In genomic region chr4:82957827-82958538, GRCm38 (mm10) we compare ENCODE assay signal across 12 mouse cellular contexts.
A peak's percentile ranks its signal among the peaks of the same experiment; 100 is the strongest.
DNase-seq lines count a peak whose midpoint lies in the region; ATAC-seq lines count a peak whose summit lies in the region.
"Had no signal": no experiment of that assay in that cellular context is flagged by ENCODE, and none has a peak within 500 bp of the region (broad histone marks: within the 10 kb centered on the region; RNA-seq: fewer than 3 reads in every experiment).

No protein-coding gene starts in this region.

- peak; percentile 48 for DNase-seq in heart, adult 11 months
- DNase-seq in brain, adult 2 months (ENCODE audit: low read depth, low spot score): peak; percentile 62
- DNase-seq in lung, postnatal 36 days: peak; percentile 29
- no peak for DNase-seq in heart, postnatal 36 days
- DNase-seq in heart, adult 8-10 months (ENCODE audit: low spot score): no peak
- no peak for DNase-seq in c-Kit-positive CD71-positive TER-119-positive erythroid progenitor cells, embryonic 14.5 days (ENCODE audit: low spot score)
- DNase-seq: gastrocnemius, postnatal 36 days; kidney, adult 18-20 months; kidney, postnatal 4 days had no signal

- no peak overlapping the region for H3K27ac ChIP-seq in heart, embryonic 11.5 days (ENCODE audit: low read depth, low read length)
- peak overlapping the region; percentile 38; the same call in 1 of the 2 replicates for H3K27ac ChIP-seq in hindbrain, embryonic 15.5 days (replicated peaks)
- H3K27ac ChIP-seq: liver, embryonic 12.5 days had no signal

- H3K36me3 ChIP-seq in heart, embryonic 11.5 days (ENCODE audit: control insufficient read depth, insufficient read depth, low read length): peaks cover 3% of the 10 kb centered on the region
- no peaks in the 10 kb centered on the region for H3K36me3 ChIP-seq in hindbrain, embryonic 15.5 days
- H3K36me3 ChIP-seq: liver, embryonic 12.5 days had no signal

- no peak overlapping the region for H3K9ac ChIP-seq in heart, embryonic 11.5 days (ENCODE audit: low read depth, low read length)
- H3K9ac ChIP-seq in hindbrain, embryonic 15.5 days: no peak overlapping the region
- H3K9ac ChIP-seq: liver, embryonic 12.5 days had no signal

- no peaks in the 10 kb centered on the region for H3K27me3 ChIP-seq in heart, embryonic 11.5 days (ENCODE audit: control insufficient read depth, insufficient read depth, low read length)
- no peaks in the 10 kb centered on the region for H3K27me3 ChIP-seq in hindbrain, embryonic 15.5 days
- H3K27me3 ChIP-seq: liver, embryonic 12.5 days had no signal

- no peaks in the 10 kb centered on the region for H3K4me1 ChIP-seq in heart, embryonic 11.5 days (ENCODE audit: control insufficient read depth, insufficient read depth, low read length)
- H3K4me1 ChIP-seq in hindbrain, embryonic 15.5 days (replicated peaks): peaks cover 8% of the 10 kb centered on the region; the same call in 1 of the 2 replicates
- H3K4me1 ChIP-seq: liver, embryonic 12.5 days had no signal

- intact Hi-C loops in heart, postnatal 36 days (cut with DNase I): no loop called here

- H3K4me3 ChIP-seq in heart, embryonic 11.5 days (ENCODE audit: low read depth, low read length): no peak overlapping the region
- no peak overlapping the region for H3K4me3 ChIP-seq in hindbrain, embryonic 15.5 days
- H3K4me3 ChIP-seq: liver, embryonic 12.5 days had no signal

- H3K9me3 ChIP-seq in heart, embryonic 11.5 days (replicated peaks; ENCODE audit: control insufficient read depth, low read length): no peaks in the 10 kb centered on the region
- H3K9me3 ChIP-seq in hindbrain, embryonic 15.5 days: no peaks in the 10 kb centered on the region
- H3K9me3 ChIP-seq: liver, embryonic 12.5 days had no signal

- no peak for ATAC-seq in heart, embryonic 11.5 days (replicated peaks; ENCODE audit: insufficient number of reproducible peaks, low FRiP score, low TSS enrichment)
- peak; percentile 67 for ATAC-seq in hindbrain, embryonic 15.5 days (ENCODE audit: low FRiP score, low read depth)
- ATAC-seq: liver, embryonic 12.5 days had no signal

- no peak overlapping the region for H3K4me2 ChIP-seq in heart, embryonic 11.5 days
- H3K4me2 ChIP-seq in hindbrain, embryonic 15.5 days: peak overlapping the region; percentile 20; the same call in 1 of the 2 replicates
- H3K4me2 ChIP-seq: liver, embryonic 12.5 days had no signal

- 75% methylated on average over 14 of the region's 14 CpGs for WGBS in heart, embryonic 11.5 days (ENCODE audit: insufficient replicate concordance)
- 52% methylated on average over 14 of the region's 14 CpGs for WGBS in hindbrain, embryonic 15.5 days

Comparison
In these comparisons a context has a peak if more than half of its experiments do, and no peak if none do; other contexts are left out.
1. DNase-seq: peak in heart, adult 11 months (single experiment), brain, adult 2 months (single experiment) and lung, postnatal 36 days (single experiment); none in heart, postnatal 36 days (0 of 2), heart, adult 8-10 months (single experiment) and c-Kit-positive CD71-positive TER-119-positive erythroid progenitor cells, embryonic 14.5 days (single experiment).